Mouse (Mus musculus): ENCODE data around the gene Fam20a.

DNA sequence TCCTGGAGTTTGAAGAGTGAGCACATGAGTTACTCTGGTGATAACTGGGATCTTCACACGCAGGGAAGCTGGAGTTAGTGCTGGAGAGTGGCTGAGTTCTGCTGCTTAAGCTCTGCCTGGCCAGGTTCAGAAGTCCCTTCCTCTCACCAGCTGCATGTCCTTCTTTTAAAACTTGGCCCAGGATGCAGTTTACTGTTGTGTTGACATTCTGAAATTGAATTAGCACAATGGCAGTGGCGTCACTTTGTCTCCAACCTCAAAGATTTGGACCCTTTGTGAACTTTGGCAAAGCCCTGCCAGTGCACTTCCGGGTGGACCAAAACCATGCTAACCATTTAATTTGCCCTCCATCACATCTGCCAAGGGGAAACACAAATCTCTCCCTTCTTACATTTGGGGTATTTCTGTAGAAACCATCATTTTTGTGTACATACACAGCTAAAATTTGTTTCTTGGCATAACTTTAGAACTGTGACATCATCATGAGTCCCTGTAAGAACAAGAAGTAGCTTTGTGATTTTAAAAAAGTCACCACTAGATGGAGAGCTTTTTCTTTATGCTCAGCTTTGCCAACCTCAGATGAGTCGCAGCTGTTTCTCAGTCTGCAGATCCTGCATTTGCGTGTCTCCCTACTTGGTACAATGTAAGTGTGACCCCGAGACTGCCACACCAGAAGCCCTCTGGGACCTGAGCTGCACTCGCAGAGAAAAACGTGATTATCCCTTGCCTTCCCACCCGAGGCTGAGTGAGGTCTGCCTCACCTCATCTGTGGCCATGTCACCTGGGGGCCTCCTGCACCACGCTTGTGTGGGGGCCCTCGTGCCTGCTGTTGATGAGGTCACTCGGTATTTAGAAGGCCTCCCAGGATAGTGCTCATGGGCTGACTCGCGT is 51.8 kb downstream of the Fam20a start:
- peak; percentile 73 for TF ChIP-seq CTCF (IDR thresholded peaks at IDR 0.05)
- peak; percentile 70 for TF ChIP-seq EP300 (IDR thresholded peaks at IDR 0.05)
